Comparison of ENCODE assay signal across 28 mouse cellular contexts in the genomic region with DNA sequence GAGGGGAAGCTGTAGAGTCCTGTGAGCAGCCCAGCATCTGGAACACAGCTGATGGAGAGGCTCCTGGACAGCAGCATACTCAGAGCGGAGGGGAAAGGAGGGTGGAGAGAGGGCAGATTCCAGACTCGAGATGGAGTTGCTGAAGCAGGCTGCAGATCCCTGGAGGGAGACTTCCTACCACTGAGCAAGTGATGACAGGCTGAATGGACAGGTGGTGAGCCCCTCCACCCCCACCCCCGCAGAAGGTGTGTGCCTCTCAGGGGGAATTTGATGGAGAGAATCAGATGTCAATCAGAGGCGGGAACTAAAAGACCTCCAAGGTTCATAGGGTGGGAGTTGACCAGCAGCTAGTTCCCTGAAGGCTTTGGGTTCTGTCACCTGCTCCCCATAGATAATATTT. TPM values are rescaled to one million over a fixed set of nuclear protein-coding genes. Genes with fewer than 3 reads are reported as not detected.
"Had no signal": no experiment of that assay in that cellular context is flagged by ENCODE, and none has a peak within 500 bp of the region (broad histone marks: within the 10 kb centered on the region; RNA-seq: fewer than 3 reads in every experiment).

No protein-coding gene starts in this region.

- H3K9ac ChIP-seq: heart, embryonic 13.5 days; heart, embryonic 15.5 days; hindbrain, embryonic 13.5 days; hindbrain, embryonic 15.5 days; kidney, embryonic 15.5 days; limb, embryonic 12.5 days; liver, embryonic 13.5 days; liver, embryonic 15.5 days had no signal

- ATAC-seq: hindbrain, postnatal 0 days; intestine, embryonic 16.5 days had no signal

- DNase-seq: gastrocnemius, adult 2 months; gastrocnemius, postnatal 10 days; gastrocnemius, postnatal 25 days; heart, adult 2 months; heart, postnatal 14 days; heart, postnatal 36 days; kidney, adult 11 months; kidney, adult 2 months; kidney, adult 9 months; kidney, postnatal 14 days; kidney, postnatal 36 days; layer of hippocampus, adult 9-11 months; layer of hippocampus, postnatal 36 days; liver; liver, embryonic 13.5 days had no signal

- H3K4me3 ChIP-seq: gastrocnemius, adult 2 months; heart, adult 2 months; heart, embryonic 13.5 days; heart, embryonic 15.5 days; hindbrain, embryonic 13.5 days; hindbrain, embryonic 15.5 days; kidney, embryonic 15.5 days; limb, embryonic 10.5 days; limb, embryonic 12.5 days; liver, embryonic 13.5 days; liver, embryonic 15.5 days had no signal

- H3K36me3 ChIP-seq: heart, embryonic 13.5 days; heart, embryonic 15.5 days; hindbrain, embryonic 13.5 days; hindbrain, embryonic 15.5 days; kidney, embryonic 15.5 days; limb, embryonic 10.5 days; limb, embryonic 12.5 days; liver, embryonic 13.5 days; liver, embryonic 15.5 days had no signal

- H3K4me2 ChIP-seq: heart, embryonic 11.5 days; heart, embryonic 13.5 days; heart, embryonic 15.5 days; hindbrain, embryonic 13.5 days; hindbrain, embryonic 15.5 days; kidney, embryonic 15.5 days; limb, embryonic 12.5 days; liver, embryonic 11.5 days; liver, embryonic 13.5 days; liver, embryonic 15.5 days had no signal

- H3K27ac ChIP-seq: gastrocnemius, adult 2 months; heart, adult 2 months; heart, embryonic 13.5 days; heart, embryonic 15.5 days; hindbrain, embryonic 13.5 days; hindbrain, embryonic 15.5 days; hindbrain, postnatal 0 days; kidney, embryonic 15.5 days; kidney, postnatal 0 days; limb, embryonic 10.5 days; limb, embryonic 12.5 days; liver, embryonic 13.5 days; liver, embryonic 15.5 days had no signal

- H3K4me1 ChIP-seq: heart, embryonic 15.5 days; hindbrain, embryonic 13.5 days; hindbrain, embryonic 15.5 days; kidney, embryonic 15.5 days; liver, embryonic 13.5 days; liver, embryonic 15.5 days had no signal

- H3K9me3 ChIP-seq: heart, embryonic 15.5 days; limb, embryonic 10.5 days; liver, embryonic 15.5 days had no signal

RNA-seq across cellular contexts. Expression of gene Runx3, which starts 13.5 kb away (rescaled TPM):
- polyA plus RNA-seq: heart, embryonic 11.5 days; hindbrain, postnatal 0 days had no signal
